Mouse (Mus musculus): ENCODE data around the gene Lpp. TPM values are rescaled to one million over a fixed set of nuclear protein-coding genes. Genes with fewer than 3 reads are reported as not detected.
A peak's percentile ranks its signal among the peaks of the same experiment; 100 is the strongest.

Lpp gene
- polyA plus RNA-seq, 1 experiment from 2014 or later, result 14.4 TPM

DNA sequence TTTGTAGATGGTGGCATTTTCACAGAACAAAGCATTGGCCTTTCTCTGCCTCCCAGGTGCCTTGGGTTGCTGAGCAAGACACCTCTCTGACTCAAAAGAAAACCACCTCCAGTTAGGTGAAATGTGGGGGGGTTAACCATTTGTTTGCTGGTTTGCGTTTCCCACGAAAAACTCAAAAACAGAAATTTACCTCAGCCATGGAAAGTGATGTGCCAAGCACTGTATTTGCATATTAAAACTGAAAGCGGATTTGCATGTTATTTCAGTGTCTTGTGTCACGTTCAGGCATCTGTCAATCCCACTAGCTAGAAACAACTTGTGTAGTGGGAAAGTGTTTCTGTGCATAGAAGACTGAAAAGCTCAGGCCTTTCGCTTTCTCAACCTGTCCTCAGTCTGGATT is 443.2 kb downstream of the Lpp start:
- ATAC-seq (ENCODE audit: low FRiP score) (no peak), DNase-seq (ENCODE audit: low spot score, missing footprints) (no peak)
- Histone ChIP-seq H3K4me1 (ENCODE audit: control insufficient read depth, insufficient read depth, low read length) (no peaks in the 10 kb centered on the region), H3K9me3 (ENCODE audit: control insufficient read depth, low read length) (no peaks in the 10 kb centered on the region), H3K27me3 (ENCODE audit: control insufficient read depth, insufficient read depth, low read length) (no peaks in the 10 kb centered on the region), H3K4me2 (no peak overlapping the region), H3K27ac (ENCODE audit: low read depth, low read length) (no peak overlapping the region), H3K9ac (ENCODE audit: low read length) (no peak overlapping the region), H3K4me3 (ENCODE audit: low read depth, low read length) (no peak overlapping the region), H3K36me3 (ENCODE audit: control insufficient read depth, insufficient read depth, low read length) (no peaks in the 10 kb centered on the region)
- 81% methylated on average over 5 of the region's 5 CpGs for WGBS

DNA sequence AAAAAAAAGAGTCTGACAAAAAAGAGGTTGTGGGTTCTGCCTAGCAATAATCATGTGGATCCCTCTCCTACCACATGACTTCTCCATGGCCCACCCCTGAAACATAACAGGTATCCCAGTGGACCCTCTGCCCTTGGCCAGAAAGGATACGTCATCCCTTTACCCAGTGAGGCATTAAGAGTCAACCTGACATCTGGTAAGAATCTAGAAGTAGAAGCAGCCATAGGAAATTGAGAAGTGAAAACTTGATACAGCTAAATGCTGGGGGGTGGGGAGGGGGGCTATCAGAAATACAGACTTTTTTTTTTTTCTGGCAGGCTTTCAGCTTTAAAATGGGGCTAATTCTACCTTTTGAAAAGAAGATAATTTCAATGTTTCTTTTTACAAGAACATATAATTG is 445.7 kb downstream of the Lpp start:
- no peak overlapping the region for H3K27ac ChIP-seq (ENCODE audit: low read depth, low read length)
- H3K4me2 ChIP-seq, result no peak overlapping the region
- 85% methylated on average over 1 of the region's 1 CpGs for WGBS
- no peak for ATAC-seq (ENCODE audit: low FRiP score)
- H3K27me3 ChIP-seq (ENCODE audit: control insufficient read depth, insufficient read depth, low read length), result no peaks in the 10 kb centered on the region
- no peaks in the 10 kb centered on the region for H3K36me3 ChIP-seq (ENCODE audit: control insufficient read depth, insufficient read depth, low read length)
- H3K9ac ChIP-seq (ENCODE audit: low read length), result no peak overlapping the region
- no peaks in the 10 kb centered on the region for H3K4me1 ChIP-seq (ENCODE audit: control insufficient read depth, insufficient read depth, low read length)
- no peaks in the 10 kb centered on the region for H3K9me3 ChIP-seq (ENCODE audit: control insufficient read depth, low read length)
- DNase-seq (ENCODE audit: low spot score, missing footprints), result no peak
- H3K4me3 ChIP-seq (ENCODE audit: low read depth, low read length), result no peak overlapping the region

DNA sequence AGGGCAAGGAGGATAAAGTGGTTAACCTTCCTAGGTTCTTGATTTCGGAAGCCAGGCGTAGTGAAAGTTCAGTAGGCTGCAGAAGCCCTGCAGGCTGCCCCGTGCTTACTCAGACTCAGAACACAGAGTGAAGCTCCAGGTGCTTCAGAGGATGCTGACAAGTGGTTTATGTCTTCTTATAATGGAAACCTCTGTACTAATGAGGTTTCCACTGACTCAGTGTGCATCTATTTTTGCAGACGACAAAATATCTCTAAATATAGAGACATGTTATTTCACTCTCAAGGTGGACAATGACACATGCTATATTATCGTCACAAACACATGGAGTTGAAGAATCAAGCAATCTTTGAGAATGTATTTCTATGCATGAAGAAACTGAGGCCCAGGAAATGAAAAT is 446.8 kb downstream of the Lpp start:
- no peak for ATAC-seq (ENCODE audit: low FRiP score)
- Histone ChIP-seq H3K9me3 (ENCODE audit: control insufficient read depth, low read length) (no peaks in the 10 kb centered on the region), H3K27me3 (ENCODE audit: control insufficient read depth, insufficient read depth, low read length) (no peaks in the 10 kb centered on the region), H3K36me3 (ENCODE audit: control insufficient read depth, insufficient read depth, low read length) (no peaks in the 10 kb centered on the region), H3K27ac (ENCODE audit: low read depth, low read length) (no peak overlapping the region), H3K4me1 (ENCODE audit: control insufficient read depth, insufficient read depth, low read length) (no peaks in the 10 kb centered on the region), H3K4me2 (no peak overlapping the region), H3K9ac (ENCODE audit: low read length) (no peak overlapping the region), H3K4me3 (ENCODE audit: low read depth, low read length) (no peak overlapping the region)
- 85% methylated on average over 5 of the region's 5 CpGs for WGBS
- DNase-seq (ENCODE audit: low spot score, missing footprints), result no peak

DNA sequence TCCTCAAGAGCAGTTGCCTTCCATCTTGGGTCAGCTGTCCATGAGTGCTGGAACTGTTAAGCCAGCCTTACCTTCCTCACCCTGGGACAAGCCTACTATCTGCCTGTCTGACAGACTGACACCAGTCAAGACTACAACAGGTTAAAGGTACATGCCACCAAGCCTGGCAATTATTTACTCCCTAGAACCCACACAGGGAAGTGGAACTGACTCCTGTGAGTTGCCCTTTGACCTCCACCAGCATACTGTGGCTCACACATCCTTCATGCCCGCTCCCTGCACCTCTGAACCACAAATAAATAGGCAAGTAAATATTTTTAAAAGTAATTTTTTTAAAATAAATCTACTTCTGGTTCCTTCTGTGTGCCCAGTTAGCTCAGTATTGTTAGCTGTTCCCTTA is 452.8 kb downstream of the Lpp start:
- Histone ChIP-seq H3K4me3 (ENCODE audit: low read depth, low read length) (no peak overlapping the region), H3K27me3 (ENCODE audit: control insufficient read depth, insufficient read depth, low read length) (no peaks in the 10 kb centered on the region), H3K36me3 (ENCODE audit: control insufficient read depth, insufficient read depth, low read length) (no peaks in the 10 kb centered on the region), H3K4me1 (ENCODE audit: control insufficient read depth, insufficient read depth, low read length) (no peaks in the 10 kb centered on the region), H3K27ac (ENCODE audit: low read depth, low read length) (no peak overlapping the region), H3K9ac (ENCODE audit: low read length) (no peak overlapping the region), H3K9me3 (ENCODE audit: control insufficient read depth, low read length) (no peaks in the 10 kb centered on the region), H3K4me2 (no peak overlapping the region)
- WGBS, result 80% methylated on average over 1 of the region's 1 CpGs
- DNase-seq (ENCODE audit: low spot score, missing footprints) (no peak), ATAC-seq (ENCODE audit: low FRiP score) (no peak)

DNA sequence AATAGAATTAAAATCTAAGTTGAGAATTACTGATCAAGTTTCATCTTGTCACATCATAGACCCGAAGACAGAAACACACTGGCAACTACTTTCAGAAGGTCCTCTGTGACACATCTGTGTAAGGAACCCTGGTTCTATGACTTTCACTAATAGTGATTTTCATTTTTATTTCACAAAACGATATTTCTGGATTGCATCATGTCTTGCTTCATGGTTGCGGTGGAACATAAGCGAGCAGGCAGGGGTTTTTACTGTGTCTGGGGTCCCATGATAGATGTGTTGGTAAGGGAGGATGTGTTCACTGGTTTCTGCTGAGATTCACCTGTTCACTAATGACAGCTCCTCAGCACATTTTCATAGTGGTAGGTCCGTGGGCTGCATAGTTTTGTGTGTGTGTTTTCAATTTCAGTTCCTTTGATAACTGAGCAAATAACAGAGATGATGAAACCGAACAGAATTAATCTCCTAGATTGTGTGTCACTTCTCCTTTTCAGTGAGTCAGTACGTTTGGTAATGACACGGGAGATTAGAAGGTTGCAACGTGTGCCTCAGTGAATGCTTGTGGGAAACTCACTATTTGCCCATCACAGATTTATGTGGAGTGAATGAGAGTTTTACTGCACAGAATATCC is 466.3 kb downstream of the Lpp start:
- 88% methylated on average over 9 of the region's 9 CpGs for WGBS
- H3K27me3 ChIP-seq (ENCODE audit: control insufficient read depth, insufficient read depth, low read length), result no peaks in the 10 kb centered on the region
- H3K4me1 ChIP-seq (ENCODE audit: control insufficient read depth, insufficient read depth, low read length), result no peaks in the 10 kb centered on the region
- no peak overlapping the region for H3K4me2 ChIP-seq
- no peaks in the 10 kb centered on the region for H3K36me3 ChIP-seq (ENCODE audit: control insufficient read depth, insufficient read depth, low read length)
- no peak for DNase-seq (ENCODE audit: low spot score, missing footprints)
- H3K4me3 ChIP-seq (ENCODE audit: low read depth, low read length), result no peak overlapping the region
- no peak overlapping the region for H3K27ac ChIP-seq (ENCODE audit: low read depth, low read length)
- no peak for ATAC-seq (ENCODE audit: low FRiP score)
- no peak overlapping the region for H3K9ac ChIP-seq (ENCODE audit: low read length)
- H3K9me3 ChIP-seq (ENCODE audit: control insufficient read depth, low read length), result no peaks in the 10 kb centered on the region

DNA sequence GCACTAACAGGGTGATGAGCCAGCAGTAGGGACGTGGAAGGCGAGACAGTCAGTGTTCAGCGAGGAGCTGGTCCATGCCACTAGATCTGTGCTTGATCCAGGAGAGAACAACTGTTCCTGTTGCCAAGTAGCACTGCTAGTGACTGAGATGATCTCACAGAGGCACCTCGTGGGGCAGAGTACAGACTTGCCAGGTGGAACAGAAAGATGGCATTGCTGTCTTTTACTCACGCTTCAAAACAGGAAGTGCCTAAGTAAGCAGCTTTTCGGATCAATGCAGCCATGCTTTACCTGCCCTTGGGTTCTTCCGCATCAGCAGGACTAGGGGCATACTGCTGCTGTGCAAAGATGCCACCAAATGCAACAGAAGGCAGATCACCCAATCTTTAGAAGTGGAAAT is 467.1 kb downstream of the Lpp start:
- ATAC-seq (ENCODE audit: low FRiP score) (no peak), DNase-seq (ENCODE audit: low spot score, missing footprints) (no peak)
- H3K36me3 ChIP-seq (ENCODE audit: control insufficient read depth, insufficient read depth, low read length), result no peaks in the 10 kb centered on the region
- H3K4me3 ChIP-seq (ENCODE audit: low read depth, low read length), result no peak overlapping the region
- H3K9me3 ChIP-seq (ENCODE audit: control insufficient read depth, low read length), result no peaks in the 10 kb centered on the region
- no peak overlapping the region for H3K9ac ChIP-seq (ENCODE audit: low read length)
- H3K27ac ChIP-seq (ENCODE audit: low read depth, low read length), result no peak overlapping the region
- 87% methylated on average over 7 of the region's 7 CpGs for WGBS
- H3K4me1 ChIP-seq (ENCODE audit: control insufficient read depth, insufficient read depth, low read length), result no peaks in the 10 kb centered on the region
- no peaks in the 10 kb centered on the region for H3K27me3 ChIP-seq (ENCODE audit: control insufficient read depth, insufficient read depth, low read length)
- no peak overlapping the region for H3K4me2 ChIP-seq

DNA sequence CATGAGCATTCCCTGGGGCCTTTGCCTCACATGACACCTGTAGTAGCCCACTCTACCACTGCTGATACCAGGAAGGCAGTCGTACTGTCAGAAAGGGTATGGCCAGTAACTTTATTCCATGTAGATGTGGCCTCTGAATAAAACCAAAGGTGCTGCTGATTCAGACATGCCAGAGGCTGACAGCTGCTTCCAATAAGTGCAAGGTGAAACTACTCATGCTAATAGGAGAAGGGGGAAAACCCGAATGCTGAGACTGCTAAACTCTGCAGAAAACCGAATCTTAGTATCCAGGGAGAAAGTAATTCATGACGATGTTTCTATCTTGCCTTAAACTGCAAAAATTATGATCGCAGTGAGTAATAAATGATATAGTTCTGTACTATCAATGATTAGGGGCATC is 468.1 kb downstream of the Lpp start:
- no peak overlapping the region for H3K9ac ChIP-seq (ENCODE audit: low read length)
- no peak overlapping the region for H3K4me3 ChIP-seq (ENCODE audit: low read depth, low read length)
- H3K4me2 ChIP-seq, result no peak overlapping the region
- no peaks in the 10 kb centered on the region for H3K36me3 ChIP-seq (ENCODE audit: control insufficient read depth, insufficient read depth, low read length)
- no peak for ATAC-seq (ENCODE audit: low FRiP score)
- no peaks in the 10 kb centered on the region for H3K4me1 ChIP-seq (ENCODE audit: control insufficient read depth, insufficient read depth, low read length)
- no peaks in the 10 kb centered on the region for H3K27me3 ChIP-seq (ENCODE audit: control insufficient read depth, insufficient read depth, low read length)
- WGBS, result 96% methylated on average over 5 of the region's 5 CpGs
- DNase-seq (ENCODE audit: low spot score, missing footprints), result no peak
- H3K27ac ChIP-seq (ENCODE audit: low read depth, low read length), result no peak overlapping the region
- H3K9me3 ChIP-seq (ENCODE audit: control insufficient read depth, low read length), result no peaks in the 10 kb centered on the region

DNA sequence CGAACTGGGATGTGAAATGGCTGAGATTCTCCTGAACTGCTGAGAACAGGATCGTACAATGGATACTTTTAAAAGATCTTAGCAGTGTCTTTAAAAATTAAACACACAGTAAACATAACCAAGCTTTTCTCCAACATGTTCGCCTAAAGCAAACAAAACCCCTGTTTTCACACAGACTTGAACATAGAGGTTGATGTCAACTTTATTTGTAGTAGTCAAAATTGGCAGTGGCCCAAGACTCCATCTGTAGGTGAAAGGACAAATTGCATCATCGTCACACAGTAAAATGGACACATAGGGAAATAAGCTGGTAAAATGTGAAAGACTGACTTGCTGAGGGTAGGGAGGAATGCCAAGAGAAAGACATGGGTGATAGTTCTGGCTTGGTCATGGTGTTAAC is 480.9 kb downstream of the Lpp start:
- 0 out of 2 replicates have a peak, but pooled peaks cover 6% of the 10 kb centered on the region for H3K9me3 ChIP-seq (ENCODE audit: control insufficient read depth, low read length)
- H3K4me2 ChIP-seq, result no peak overlapping the region
- no peak overlapping the region for H3K27ac ChIP-seq (ENCODE audit: low read depth, low read length)
- DNase-seq (ENCODE audit: low spot score, missing footprints), result peak; percentile 84
- no peaks in the 10 kb centered on the region for H3K4me1 ChIP-seq (ENCODE audit: control insufficient read depth, insufficient read depth, low read length)
- no peaks in the 10 kb centered on the region for H3K27me3 ChIP-seq (ENCODE audit: control insufficient read depth, insufficient read depth, low read length)
- ATAC-seq (ENCODE audit: low FRiP score), result no peak
- H3K36me3 ChIP-seq (ENCODE audit: control insufficient read depth, insufficient read depth, low read length), result no peaks in the 10 kb centered on the region
- no peak overlapping the region for H3K9ac ChIP-seq (ENCODE audit: low read length)
- no peak overlapping the region for H3K4me3 ChIP-seq (ENCODE audit: low read depth, low read length)
- WGBS, result 77% methylated on average over 4 of the region's 4 CpGs

DNA sequence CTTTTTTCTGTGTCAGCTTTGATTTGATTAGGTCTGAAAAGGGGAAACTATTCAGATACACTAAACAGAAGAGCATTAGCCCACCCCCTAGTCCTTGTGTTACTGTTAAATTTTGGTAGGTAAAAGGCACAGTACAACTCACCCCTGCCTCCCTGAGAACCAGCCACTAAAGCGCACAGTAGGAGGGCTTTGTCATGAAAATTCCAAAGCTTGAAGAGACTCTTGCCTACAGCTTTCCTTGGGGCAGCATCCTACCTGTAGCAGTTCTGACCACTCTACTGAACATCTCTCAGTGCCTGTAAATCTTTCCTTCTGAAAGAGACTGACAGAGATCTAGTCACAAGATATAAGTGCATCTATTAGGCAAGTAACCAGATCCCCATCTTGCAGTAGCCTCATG is 482.4 kb downstream of the Lpp start:
- Histone ChIP-seq H3K4me1 (ENCODE audit: control insufficient read depth, insufficient read depth, low read length) (no peaks in the 10 kb centered on the region), H3K4me2 (no peak overlapping the region), H3K36me3 (ENCODE audit: control insufficient read depth, insufficient read depth, low read length) (no peaks in the 10 kb centered on the region), H3K9me3 (ENCODE audit: control insufficient read depth, low read length) (0 out of 2 replicates have a peak, but pooled peaks cover 6% of the 10 kb centered on the region), H3K9ac (ENCODE audit: low read length) (no peak overlapping the region), H3K4me3 (ENCODE audit: low read depth, low read length) (no peak overlapping the region), H3K27me3 (ENCODE audit: control insufficient read depth, insufficient read depth, low read length) (no peaks in the 10 kb centered on the region), H3K27ac (ENCODE audit: low read depth, low read length) (no peak overlapping the region)
- no peak for DNase-seq (ENCODE audit: low spot score, missing footprints)
- no peak for ATAC-seq (ENCODE audit: low FRiP score)
- WGBS, result 17% methylated on average over 1 of the region's 1 CpGs

All from midbrain, embryonic 11.5 days (tissue).